Mouse (Mus musculus) MEL (cell line): ENCODE data around the gene Ptgds. TPM values are rescaled to one million over a fixed set of nuclear protein-coding genes. Genes with fewer than 3 reads are reported as not detected.

Experiments used
- DNase-seq: peaks from one replicate; pipeline ENCODE4 v3.0.0; 2011; ENCODE audit warnings: low read depth, low spot score
- H3K27ac ChIP-seq: 2 replicates; pipeline ENCODE4 v1.5.1; 2012; ENCODE audit warnings: low read depth, mild to moderate bottlenecking, control low read depth, low read length, moderate library complexity; ENCODE audit not compliant: control insufficient read depth
- H3K27me3 ChIP-seq, 2 experiments: fragments of 150-350 bp in 1 of 2; sonication (generic) in 1 of 2; 2 replicates each; pipeline ENCODE4 v1.6.1; 2012; ENCODE audit warnings: low read length in 2 of 2, mild to moderate bottlenecking in 2 of 2, improper control_type of control experiment in 1 of 2, moderate library complexity in 1 of 2; ENCODE audit not compliant: insufficient read depth in 2 of 2, control insufficient read depth in 1 of 2
- H3K36me3 ChIP-seq, 2 experiments: 2 replicates each; pipeline ENCODE4 v1.6.1; 2012 to 2014; ENCODE audit warnings: low read length in 2 of 2, improper control_type of control experiment in 1 of 2, inconsistent platforms in 1 of 2, mild to moderate bottlenecking in 1 of 2; ENCODE audit not compliant: insufficient read depth in 2 of 2, control insufficient read depth in 1 of 2
- H3K4me1 ChIP-seq, 2 experiments: fragments of 150-350 bp in 1 of 2; sonication (generic) in 1 of 2; 2 replicates each; pipeline ENCODE4 v1.6.1; 2012; ENCODE audit warnings: low read length in 2 of 2, improper control_type of control experiment in 1 of 2, mild to moderate bottlenecking in 1 of 2; ENCODE audit not compliant: insufficient read depth in 2 of 2, control insufficient read depth in 1 of 2
- H3K4me3 ChIP-seq, 2 experiments: fragments of 150-350 bp in 1 of 2; sonication (generic) in 1 of 2; 2 replicates each; pipeline ENCODE4 v1.5.1; 2012; ENCODE audit warnings: low read depth in 2 of 2, low read length in 2 of 2, mild to moderate bottlenecking in 2 of 2, moderate library complexity in 2 of 2, control low read depth in 1 of 2, improper control_type of control experiment in 1 of 2; ENCODE audit not compliant: control insufficient read depth in 1 of 2, insufficient read depth in 1 of 2
- H3K79me2 ChIP-seq: 2 replicates; pipeline ENCODE4 v1.6.1; 2012; ENCODE audit warnings: mild to moderate bottlenecking, low read length, moderate library complexity; ENCODE audit not compliant: control insufficient read depth, poor library complexity, insufficient read depth
- H3K9ac ChIP-seq: 2 replicates; pipeline ENCODE4 v1.6.1; 2012; ENCODE audit warnings: low read depth, mild to moderate bottlenecking, control low read depth, low read length, moderate library complexity; ENCODE audit not compliant: control insufficient read depth, poor library complexity, severe bottlenecking
- H3K9me3 ChIP-seq: fragments of 150-350 bp; sonication (generic); replicated peaks from 2 replicates; pipeline ENCODE4 v1.6.1; 2012; ENCODE audit warnings: mild to moderate bottlenecking, low read length, improper control_type of control experiment, moderate library complexity; ENCODE audit not compliant: insufficient read depth
- BHLHE40 ChIP-seq: IDR thresholded peaks from 2 replicates; pipeline ENCODE4 v1.6.1; 2012; ENCODE audit warnings: low read depth, mild to moderate bottlenecking, inconsistent platforms, low read length, improper control_type of control experiment, borderline replicate concordance
- CHD1 ChIP-seq: IDR thresholded peaks from 2 replicates; pipeline ENCODE4 v1.6.1; 2012; ENCODE audit warnings: low read depth, mild to moderate bottlenecking, inconsistent platforms, low read length, improper control_type of control experiment
- CTCF ChIP-seq, 3 experiments: IDR thresholded peaks in 2 of 3; conservative IDR thresholded peaks in 1 of 3; 2 replicates each; pipeline ENCODE4 v1.5.1; 2011 to 2012; ENCODE audit warnings: low read length in 3 of 3, low read depth in 2 of 3, mild to moderate bottlenecking in 2 of 3, improper control_type of control experiment in 1 of 3, inconsistent platforms in 1 of 3, mixed read lengths in 1 of 3, moderate library complexity in 1 of 3; ENCODE audit not compliant: control insufficient read depth in 1 of 3, insufficient read depth in 1 of 3, poor library complexity in 1 of 3, severe bottlenecking in 1 of 3
- E2F4 ChIP-seq: IDR thresholded peaks from 2 replicates; pipeline ENCODE4 v1.6.1; 2011; ENCODE audit warnings: low read depth, low read length, improper control_type of control experiment, borderline replicate concordance
- ELF1 ChIP-seq: IDR thresholded peaks from 2 replicates; pipeline ENCODE4 v1.6.1; 2014; ENCODE audit warnings: low read depth, mild to moderate bottlenecking, inconsistent platforms, low read length, improper control_type of control experiment, moderate library complexity
- EP300 ChIP-seq, 2 experiments: IDR thresholded peaks; 2 replicates each; pipeline ENCODE4 v1.6.1; 2011; ENCODE audit warnings: improper control_type of control experiment in 2 of 2, low read length in 2 of 2, low read depth in 1 of 2, mild to moderate bottlenecking in 1 of 2
- ETS1 ChIP-seq: IDR thresholded peaks from 2 replicates; pipeline ENCODE4 v1.6.1; 2012; ENCODE audit warnings: low read depth, mild to moderate bottlenecking, inconsistent platforms, low read length, improper control_type of control experiment, moderate library complexity
- GABPA ChIP-seq: IDR thresholded peaks from 2 replicates; pipeline ENCODE4 v1.6.1; 2012; ENCODE audit warnings: low read depth, mild to moderate bottlenecking, inconsistent platforms, low read length, improper control_type of control experiment, moderate library complexity
- GATA1 ChIP-seq: IDR thresholded peaks from 2 replicates; pipeline ENCODE4 v1.6.1; 2011; ENCODE audit warnings: low read depth, low read length, improper control_type of control experiment
- HCFC1 ChIP-seq: IDR thresholded peaks from 2 replicates; pipeline ENCODE4 v1.6.1; 2012; ENCODE audit warnings: low read depth, mild to moderate bottlenecking, inconsistent platforms, low read length, improper control_type of control experiment, moderate library complexity
- JUND ChIP-seq: IDR thresholded peaks from 2 replicates; pipeline ENCODE4 v1.6.1; 2011; ENCODE audit warnings: low read depth, mild to moderate bottlenecking, improper control_type of control experiment, low read length
- KAT2A ChIP-seq: conservative IDR thresholded peaks from 2 replicates; pipeline ENCODE4 v1.6.1; 2012; ENCODE audit warnings: low read depth, low read length, improper control_type of control experiment, inconsistent platforms
- MAFK ChIP-seq: IDR thresholded peaks from 2 replicates; pipeline ENCODE4 v1.6.1; 2011; ENCODE audit warnings: low read depth, mild to moderate bottlenecking, low read length, improper control_type of control experiment, borderline replicate concordance
- MEF2A ChIP-seq: IDR thresholded peaks from 2 replicates; pipeline ENCODE4 v1.6.1; 2014; ENCODE audit warnings: low read depth, mild to moderate bottlenecking, inconsistent platforms, low read length, improper control_type of control experiment; ENCODE audit not compliant: poor library complexity, insufficient replicate concordance, severe bottlenecking; ENCODE audit errors: extremely low read depth
- MYB ChIP-seq: IDR thresholded peaks from 2 replicates; pipeline ENCODE4 v1.6.1; 2011; ENCODE audit warnings: mild to moderate bottlenecking, low read depth, low read length, improper control_type of control experiment
- MYC ChIP-seq: IDR thresholded peaks from 2 replicates; pipeline ENCODE4 v1.6.1; 2011; ENCODE audit warnings: low read depth, mild to moderate bottlenecking, low read length, improper control_type of control experiment, moderate library complexity
- NRF1 ChIP-seq: IDR thresholded peaks from 2 replicates; pipeline ENCODE4 v1.6.1; 2014; ENCODE audit warnings: low read depth, mild to moderate bottlenecking, inconsistent platforms, low read length, improper control_type of control experiment, moderate library complexity; ENCODE audit not compliant: poor library complexity, insufficient read depth, severe bottlenecking
- POLR2AphosphoS5 ChIP-seq: IDR thresholded peaks from 2 replicates; pipeline ENCODE4 v1.6.1; 2012; ENCODE audit warnings: low read depth, borderline replicate concordance, mild to moderate bottlenecking, inconsistent platforms, low read length, moderate library complexity, mixed read lengths
- RAD21 ChIP-seq: IDR thresholded peaks from 2 replicates; pipeline ENCODE4 v1.6.1; 2011; ENCODE audit warnings: mild to moderate bottlenecking, low read depth, low read length, improper control_type of control experiment
- RCOR1 ChIP-seq: IDR thresholded peaks from 2 replicates; pipeline ENCODE4 v1.6.1; 2012; ENCODE audit warnings: low read depth, mild to moderate bottlenecking, inconsistent platforms, low read length, improper control_type of control experiment
- SIN3A ChIP-seq: IDR thresholded peaks from 2 replicates; pipeline ENCODE4 v1.6.1; 2012; ENCODE audit warnings: low read length, improper control_type of control experiment, inconsistent platforms
- TAL1 ChIP-seq: IDR thresholded peaks from 2 replicates; pipeline ENCODE4 v1.6.1; 2012; ENCODE audit warnings: mild to moderate bottlenecking, inconsistent platforms, low read length, moderate library complexity, mixed read lengths
- TCF12 ChIP-seq: IDR thresholded peaks from 2 replicates; pipeline ENCODE4 v1.6.1; 2014; ENCODE audit warnings: low read depth, mild to moderate bottlenecking, inconsistent platforms, low read length, improper control_type of control experiment, moderate library complexity
- ZMIZ1 ChIP-seq: IDR thresholded peaks from 2 replicates; pipeline ENCODE4 v1.6.1; 2012; ENCODE audit warnings: low read depth, mild to moderate bottlenecking, inconsistent platforms, low read length, improper control_type of control experiment, moderate library complexity
- ZNF384 ChIP-seq: IDR thresholded peaks from 2 replicates; pipeline ENCODE4 v1.6.1; 2012; ENCODE audit warnings: low read depth, mild to moderate bottlenecking, inconsistent platforms, low read length, improper control_type of control experiment
- polyA plus RNA-seq, 2 experiments: library from polyadenylated mRNA; stranded (reverse) in 1 of 2; unstranded in 1 of 2; fragments of >175 nt in 1 of 2; fragments of >200 nt in 1 of 2; gene quantifications; 2 replicates each; pipeline versions ENCODE4 v1.2.1 to v1.2.4; 2012; ENCODE audit warnings: low replicate concordance in 2 of 2, low read depth in 1 of 2; ENCODE audit not compliant: insufficient read length in 2 of 2, insufficient read depth in 1 of 2, missing spikeins in 1 of 2
- total RNA-seq: library from RNA; depleted of rRNA; stranded (reverse); fragments of 300-350 nt; gene quantifications from 2 replicates; pipeline ENCODE4 v1.2.3, GENCODE M21; 2012

The Ptgds gene
- total and polyA plus RNA-seq, 3 experiments, result not detected

GRCm38 (mm10) chr2:25429435-25430180, 40.2 kb downstream of the Ptgds start:
- no peak for DNase-seq
- no peak overlapping the region for H3K27ac ChIP-seq

GRCm38 (mm10) chr2:25428442-25429236, 41.2 kb downstream of the Ptgds start, which contains the start of gene Abca2:
Gene Abca2, plus strand, starts transcription at chr2:25428703.
- peak within 1 kb of the TSS; percentile 55 to 80 for H3K4me3 ChIP-seq
- peaks cover 2% of the 10 kb centered on the region; the same call in 1 of the 2 replicates for H3K79me2 ChIP-seq
- H3K9me3 ChIP-seq, result no peaks in the 10 kb centered on the region
- H3K9ac ChIP-seq, result peak within 1 kb of the TSS; percentile 70
- H3K27ac ChIP-seq, result no peak within 1 kb of the TSS
- peak; percentile 96 for DNase-seq
- no peaks in the 10 kb centered on the region for H3K27me3 ChIP-seq
- H3K4me1 ChIP-seq, result peaks cover 8 to 23% of the 10 kb centered on the region in 2 experiments; a peak in 3 of 4 replicates
- peaks cover 0 to 7% of the 10 kb centered on the region in 2 experiments; a peak in 2 of 4 replicates for H3K36me3 ChIP-seq
- TF ChIP-seq BHLHE40 (peak; percentile 57), MAFK (no peak), GATA1 (no peak), HCFC1 (peak; percentile 73), MEF2A (no peak), MYB (no peak), JUND (no peak), SIN3A (peak; percentile 73), MYC (0 out of 2 replicates have a peak, but pooled peaks have one; percentile 2), ZMIZ1 (peak; percentile 51; the same call in 1 of the 2 replicates), RCOR1 (peak; percentile 44; the same call in 1 of the 2 replicates), KAT2A (no peak; the same call in 1 of the 2 replicates), GABPA (no peak), TCF12 (peak; percentile 54; the same call in 1 of the 2 replicates), ETS1 (peak; percentile 20; the same call in 1 of the 2 replicates), ELF1 (0 out of 2 replicates have a peak, but pooled peaks have one; percentile 41), TAL1 (no peak), CTCF (IDR thresholded peaks at IDR 0.05 in 2 of 3, conservative IDR thresholded peaks at IDR 0.05 in 1 of 3; ENCODE audit: control insufficient read depth in 1 of 3, insufficient read depth in 1 of 3, low read depth in 2 of 3, low read length in 3 of 3, poor library complexity in 1 of 3, severe bottlenecking in 1 of 3) (peak in 2 of 3 experiments; percentile 70 to 99), EP300 (IDR thresholded peaks at IDR 0.05; ENCODE audit: low read depth in 1 of 2, low read length in 2 of 2) (no peak), POLR2AphosphoS5 (no peak), NRF1 (peak; percentile 85), RAD21 (peak; percentile 34), CHD1 (no peak), E2F4 (no peak)

More at GRCm38 (mm10) chr2:25429435-25430180, 40.2 kb downstream of the Ptgds start:
- Histone ChIP-seq H3K79me2 (peaks cover 2% of the 10 kb centered on the region; the same call in 1 of the 2 replicates), H3K36me3 (peaks cover 0 to 7% of the 10 kb centered on the region in 2 experiments; a peak in 2 of 4 replicates), H3K9ac (peak overlapping the region; percentile 68), H3K27me3 (no peaks in the 10 kb centered on the region)
- no peak for TF ChIP-seq MYC
- no peak for TF ChIP-seq ZNF384
- no peak for TF ChIP-seq MEF2A
- TF ChIP-seq ETS1, result no peak
- TF ChIP-seq GABPA, result no peak
- no peak for TF ChIP-seq CHD1
- no peak for TF ChIP-seq TAL1
- TF ChIP-seq, all 39 proteins: peak for 0
- H3K9me3 ChIP-seq, result no peaks in the 10 kb centered on the region
- peak overlapping the region; percentile 55 to 80 for H3K4me3 ChIP-seq
- peaks cover 8 to 23% of the 10 kb centered on the region in 2 experiments; a peak in 3 of 4 replicates for H3K4me1 ChIP-seq
